8 mouse cellular contexts compared by ENCODE assay signal in genomic region chr15:101077001-101077812, GRCm38 (mm10). TPM values are rescaled to one million over a fixed set of nuclear protein-coding genes. Genes with fewer than 3 reads are reported as not detected.
DNase-seq lines count a peak whose midpoint lies in the region; ATAC-seq and TF ChIP-seq lines count a peak whose summit lies in the region.

No protein-coding gene starts in this region.

- peaks cover 37% of the 10 kb centered on the region for H3K4me1 ChIP-seq in embryonic facial prominence, embryonic 14.5 days (ENCODE audit: control insufficient read depth, insufficient read depth, low read length)
- peaks cover 42% of the 10 kb centered on the region for H3K4me1 ChIP-seq in kidney, adult 2 months (ENCODE audit: control insufficient read depth, insufficient read depth, low read length)
- peaks cover 23% of the 10 kb centered on the region for H3K4me1 ChIP-seq in midbrain, embryonic 14.5 days (ENCODE audit: control insufficient read depth, insufficient read depth, low read length)

- TF ChIP-seq CTCF in layer of hippocampus, adult 2 months (conservative IDR thresholded peaks at IDR 0.05), result no peak
- no peak for TF ChIP-seq CTCF in kidney, adult 2 months (conservative IDR thresholded peaks at IDR 0.05; ENCODE audit: insufficient read depth, insufficient read length, low read depth, low read length)

- no peaks in the 10 kb centered on the region for H3K27me3 ChIP-seq in embryonic facial prominence, embryonic 14.5 days (replicated peaks; ENCODE audit: control insufficient read depth, insufficient read depth, low read length)
- H3K27me3 ChIP-seq in kidney, adult 2 months (replicated peaks; ENCODE audit: control insufficient read depth, insufficient read depth, low read length), result no peaks in the 10 kb centered on the region
- no peaks in the 10 kb centered on the region for H3K27me3 ChIP-seq in midbrain, embryonic 14.5 days (ENCODE audit: control insufficient read depth, insufficient read depth, low read length)

- peak overlapping the region; percentile 60 for H3K4me3 ChIP-seq in layer of hippocampus, adult 2 months
- peak overlapping the region; percentile 86 for H3K4me3 ChIP-seq in embryonic facial prominence, embryonic 14.5 days (ENCODE audit: low read depth, low read length)
- peak overlapping the region; percentile 79 for H3K4me3 ChIP-seq in kidney, adult 2 months (ENCODE audit: insufficient read depth, low read depth, low read length)
- H3K4me3 ChIP-seq in midbrain, embryonic 14.5 days (replicated peaks; ENCODE audit: low read depth, low read length), result peak overlapping the region; percentile 58

- peak overlapping the region; percentile 75 for H3K27ac ChIP-seq in layer of hippocampus, adult 2 months
- H3K27ac ChIP-seq in embryonic facial prominence, embryonic 14.5 days (replicated peaks; ENCODE audit: low read depth, low read length), result peak overlapping the region; percentile 78; the same call in 1 of the 2 replicates
- H3K27ac ChIP-seq in kidney, adult 2 months (ENCODE audit: insufficient read depth, low read depth, low read length), result peak overlapping the region; percentile 82
- peak overlapping the region; percentile 73 for H3K27ac ChIP-seq in midbrain, embryonic 14.5 days (replicated peaks; ENCODE audit: low read depth, low read length)

- ATAC-seq in embryonic facial prominence, embryonic 14.5 days (ENCODE audit: low read depth), result no peak
- ATAC-seq in midbrain, embryonic 14.5 days (ENCODE audit: low FRiP score, low TSS enrichment), result peak; percentile 40

- peak overlapping the region; percentile 92 for H3K4me2 ChIP-seq in embryonic facial prominence, embryonic 14.5 days (ENCODE audit: low read depth, low read length)
- H3K4me2 ChIP-seq in midbrain, embryonic 14.5 days (ENCODE audit: low read length), result peak overlapping the region; percentile 89

- H3K36me3 ChIP-seq in embryonic facial prominence, embryonic 14.5 days (ENCODE audit: control insufficient read depth, insufficient read depth, low read length), result no peaks in the 10 kb centered on the region
- no peaks in the 10 kb centered on the region for H3K36me3 ChIP-seq in kidney, adult 2 months (ENCODE audit: control insufficient read depth, insufficient read depth, low read length)
- H3K36me3 ChIP-seq in midbrain, embryonic 14.5 days (ENCODE audit: control insufficient read depth, insufficient read depth, low read length), result no peaks in the 10 kb centered on the region

- H3K9me3 ChIP-seq in embryonic facial prominence, embryonic 14.5 days (ENCODE audit: control insufficient read depth, low read length), result no peaks in the 10 kb centered on the region
- no peaks in the 10 kb centered on the region for H3K9me3 ChIP-seq in midbrain, embryonic 14.5 days (ENCODE audit: control insufficient read depth, low read length)

- H3K9ac ChIP-seq in embryonic facial prominence, embryonic 14.5 days (ENCODE audit: low read depth, low read length), result peak overlapping the region; percentile 91
- H3K9ac ChIP-seq in midbrain, embryonic 14.5 days (replicated peaks; ENCODE audit: low read length), result peak overlapping the region; percentile 76

- WGBS in embryonic facial prominence, embryonic 14.5 days, result 2% methylated on average over 33 of the region's 34 CpGs
- WGBS in kidney, adult 2 months, result 5% methylated on average over 34 of the region's 34 CpGs
- WGBS in midbrain, embryonic 14.5 days, result under 1% methylated on average over 34 of the region's 34 CpGs

- DNase-seq in layer of hippocampus, adult 2 months (ENCODE audit: low spot score in 2 of 2), result no peak
- no peak for DNase-seq in layer of hippocampus, postnatal 36 days
- no peak for DNase-seq in embryonic facial prominence, embryonic 14.5 days (ENCODE audit: low spot score)
- DNase-seq in kidney, adult 2 months, result peak; percentile 52
- DNase-seq in midbrain, embryonic 14.5 days, result peak; percentile 70
- no peak for DNase-seq in cerebellum, adult 11 months
- DNase-seq in natural killer cell, adult 2 months (ENCODE audit: low spot score in 2 of 2), result no peak
- no peak for DNase-seq in layer of hippocampus, adult 9-10 months (ENCODE audit: low spot score)

- TF ChIP-seq POLR2A in kidney, adult 2 months (IDR thresholded peaks at IDR 0.05; ENCODE audit: low read depth, low read length), result no peak

RNA-seq across cellular contexts. Expression of gene Fignl2, which starts 1.2 kb away (rescaled TPM):
- 1 to 10 TPM; 1.1 to 1.7 TPM for total RNA-seq in layer of hippocampus, adult 2 months (2021)
- 1 to 10 TPM; 1.1 to 1.2 TPM for total RNA-seq in layer of hippocampus, postnatal 36 days (2021)
- polyA plus RNA-seq in embryonic facial prominence, embryonic 14.5 days (2014; fragmentation: Nextera tagmentation; extraction: Ambion mirVana), result 0.26 and 0.30 TPM in 2 replicates
- polyA plus RNA-seq in kidney, adult 2 months (2012; rRNA removed), result 8.6 and 9.6 TPM in 2 replicates
- 0.09 and 0.11 TPM in 2 replicates for polyA plus RNA-seq in midbrain, embryonic 14.5 days (2014; fragmentation: Nextera tagmentation; extraction: Ambion mirVana)

RNA-seq across cellular contexts. Expression of gene Gm47841, which starts 30.0 kb away (rescaled TPM):
- not detected for total RNA-seq in layer of hippocampus, adult 2 months (2021)
- total RNA-seq in layer of hippocampus, postnatal 36 days (2021), result not detected
- polyA plus RNA-seq in embryonic facial prominence, embryonic 14.5 days (2014; fragmentation: Nextera tagmentation; extraction: Ambion mirVana), result not detected in 2 replicates
- polyA plus RNA-seq in kidney, adult 2 months (2012; rRNA removed), result 0.23 TPM in 1 of 2 replicates, not detected in the other
- polyA plus RNA-seq in midbrain, embryonic 14.5 days (2014; fragmentation: Nextera tagmentation; extraction: Ambion mirVana), result not detected in 2 replicates

RNA-seq across cellular contexts. Expression of gene Ankrd33, which starts 38.3 kb away (rescaled TPM):
- not detected for total RNA-seq in layer of hippocampus, adult 2 months (2021)
- not detected for total RNA-seq in layer of hippocampus, postnatal 36 days (2021)
- polyA plus RNA-seq in embryonic facial prominence, embryonic 14.5 days (2014; fragmentation: Nextera tagmentation; extraction: Ambion mirVana), result not detected in 2 replicates
- not detected in 2 replicates for polyA plus RNA-seq in kidney, adult 2 months (2012; rRNA removed)
- not detected in 2 replicates for polyA plus RNA-seq in midbrain, embryonic 14.5 days (2014; fragmentation: Nextera tagmentation; extraction: Ambion mirVana)

RNA-seq across cellular contexts. Expression of gene Acvrl1, which starts 51.1 kb away (rescaled TPM):
- total RNA-seq in layer of hippocampus, adult 2 months (2021), result 10 to 100 TPM; 11.2 to 11.4 TPM
- total RNA-seq in layer of hippocampus, postnatal 36 days (2021), result 1 to 10 TPM; 7.5 to 8.9 TPM
- polyA plus RNA-seq in embryonic facial prominence, embryonic 14.5 days (2014; fragmentation: Nextera tagmentation; extraction: Ambion mirVana), result 11.5 and 13.5 TPM in 2 replicates
- polyA plus RNA-seq in kidney, adult 2 months (2012; rRNA removed), result 33.4 and 34.1 TPM in 2 replicates
- polyA plus RNA-seq in midbrain, embryonic 14.5 days (2014; fragmentation: Nextera tagmentation; extraction: Ambion mirVana), result 3.3 and 4.4 TPM in 2 replicates

Comparison
In these comparisons a context has a peak if more than half of its experiments do, and no peak if none do; other contexts are left out.
1. DNase-seq: peak in kidney, adult 2 months (single experiment) and midbrain, embryonic 14.5 days (single experiment); none in layer of hippocampus, adult 2 months (0 of 2), layer of hippocampus, postnatal 36 days (0 of 2), embryonic facial prominence, embryonic 14.5 days (single experiment), cerebellum, adult 11 months (single experiment), natural killer cell, adult 2 months (0 of 2) and layer of hippocampus, adult 9-10 months (single experiment).
2. Peak in every context shown above with its lines, with median percentiles within 50 percentile points of each other: H3K27ac ChIP-seq and H3K4me3 ChIP-seq.